Comparison of ENCODE assay signal across 15 mouse cellular contexts in the genomic region with DNA sequence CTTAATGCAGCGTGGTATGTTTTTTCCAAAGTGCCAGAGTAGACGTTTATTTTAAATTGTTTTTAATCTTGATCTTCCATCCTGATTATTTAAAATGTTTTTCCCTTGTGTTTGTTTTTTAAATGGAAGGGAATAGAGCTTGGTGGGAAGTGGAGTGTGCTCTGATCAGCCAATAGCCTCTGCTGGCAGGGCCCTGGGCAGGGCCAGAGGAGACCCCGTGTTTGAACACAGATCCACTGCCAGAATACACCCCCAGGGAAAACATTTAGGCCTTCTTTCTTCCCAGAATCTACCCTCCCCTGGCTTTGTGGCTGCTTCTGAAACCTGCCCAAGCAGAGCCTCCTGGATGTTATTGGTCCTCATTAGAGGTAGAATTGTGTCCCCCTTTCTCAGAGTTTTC.
DNase-seq lines count a peak whose midpoint lies in the region; ATAC-seq and TF ChIP-seq lines count a peak whose summit lies in the region.
"Had no signal": no experiment of that assay in that cellular context is flagged by ENCODE, and none has a peak within 500 bp of the region (broad histone marks: within the 10 kb centered on the region; RNA-seq: fewer than 3 reads in every experiment).

No protein-coding gene starts in this region.

- no peak for TF ChIP-seq CTCF in hindbrain, postnatal 0 days (IDR thresholded peaks at IDR 0.05; ENCODE audit: low read depth)

- ATAC-seq in frontal cortex, adult (ENCODE audit: low TSS enrichment), result 0 out of 2 replicates have a peak, but pooled peaks have one; percentile 2
- 0 out of 2 replicates have a peak, but pooled peaks have one; percentile 55 for ATAC-seq in neural tube, embryonic 11.5 days (ENCODE audit: insufficient read depth, low FRiP score, low TSS enrichment)
- peak; percentile 70 for ATAC-seq in hindbrain, postnatal 0 days

- no peaks in the 10 kb centered on the region for H3K9me3 ChIP-seq in neural tube, embryonic 11.5 days (ENCODE audit: control insufficient read depth, low read length)
- no peaks in the 10 kb centered on the region for H3K9me3 ChIP-seq in hindbrain, postnatal 0 days (ENCODE audit: low read length)
- H3K9me3 ChIP-seq: embryonic facial prominence, embryonic 15.5 days; heart, embryonic 12.5 days; stomach, embryonic 15.5 days had no signal

- DNase-seq in frontal cortex, adult 2 months (ENCODE audit: extremely low spot score in 1 of 2, low spot score in 1 of 2), result no peak
- DNase-seq in neural tube, embryonic 11.5 days (ENCODE audit: low spot score), result no peak
- no peak for DNase-seq in neural tube, embryonic 10.5 days (ENCODE audit: extremely low spot score, low spot score)
- DNase-seq in hindbrain, postnatal 0 days (ENCODE audit: low spot score), result peak; percentile 35
- DNase-seq in thymus, postnatal 36 days, result no peak
- DNase-seq in urinary bladder, postnatal 25 days (ENCODE audit: low spot score), result no peak
- DNase-seq in layer of hippocampus, adult 9-10 months (ENCODE audit: low spot score), result no peak
- DNase-seq: cerebellum, adult 8-10 months; gastrocnemius, postnatal 25 days; kidney, adult 8-10 months; thymus, postnatal 14 days had no signal

- H3K36me3 ChIP-seq in neural tube, embryonic 11.5 days (ENCODE audit: control insufficient read depth, insufficient read depth, low read length), result no peaks in the 10 kb centered on the region
- H3K36me3 ChIP-seq in hindbrain, postnatal 0 days (ENCODE audit: insufficient read depth, low read length), result no peaks in the 10 kb centered on the region
- H3K36me3 ChIP-seq: embryonic facial prominence, embryonic 15.5 days; heart, embryonic 12.5 days; stomach, embryonic 15.5 days had no signal

- H3K27ac ChIP-seq in neural tube, embryonic 11.5 days (ENCODE audit: low read depth, low read length), result no peak overlapping the region
- H3K27ac ChIP-seq in hindbrain, postnatal 0 days, result no peak overlapping the region
- H3K27ac ChIP-seq: embryonic facial prominence, embryonic 15.5 days; stomach, embryonic 15.5 days had no signal

- no peak overlapping the region for H3K4me2 ChIP-seq in neural tube, embryonic 11.5 days (ENCODE audit: low read depth)
- H3K4me2 ChIP-seq in hindbrain, postnatal 0 days (ENCODE audit: low read depth, low read length), result no peak overlapping the region
- H3K4me2 ChIP-seq: embryonic facial prominence, embryonic 15.5 days; heart, embryonic 12.5 days; stomach, embryonic 15.5 days had no signal

- H3K4me1 ChIP-seq in neural tube, embryonic 11.5 days (ENCODE audit: control insufficient read depth, insufficient read depth, low read length), result no peaks in the 10 kb centered on the region
- H3K4me1 ChIP-seq in hindbrain, postnatal 0 days (ENCODE audit: insufficient read depth, low read length), result 0 out of 2 replicates have a peak, but pooled peaks cover 5% of the 10 kb centered on the region
- H3K4me1 ChIP-seq: embryonic facial prominence, embryonic 15.5 days; heart, embryonic 12.5 days; stomach, embryonic 15.5 days had no signal

- no peak overlapping the region for H3K4me3 ChIP-seq in neural tube, embryonic 11.5 days (ENCODE audit: low read depth, low read length)
- H3K4me3 ChIP-seq in hindbrain, postnatal 0 days (ENCODE audit: low read length), result no peak overlapping the region
- H3K4me3 ChIP-seq: embryonic facial prominence, embryonic 15.5 days; heart, embryonic 12.5 days; stomach, embryonic 15.5 days had no signal

- H3K27me3 ChIP-seq in neural tube, embryonic 11.5 days (ENCODE audit: control insufficient read depth, insufficient read depth, low read length), result no peaks in the 10 kb centered on the region
- H3K27me3 ChIP-seq in hindbrain, postnatal 0 days (ENCODE audit: insufficient read depth, low read length), result no peaks in the 10 kb centered on the region
- H3K27me3 ChIP-seq: embryonic facial prominence, embryonic 15.5 days; heart, embryonic 12.5 days; stomach, embryonic 15.5 days had no signal

- no peak overlapping the region for H3K9ac ChIP-seq in neural tube, embryonic 11.5 days (ENCODE audit: low read length)
- no peak overlapping the region for H3K9ac ChIP-seq in hindbrain, postnatal 0 days (replicated peaks; ENCODE audit: low read length)
- H3K9ac ChIP-seq: embryonic facial prominence, embryonic 15.5 days; heart, embryonic 12.5 days; stomach, embryonic 15.5 days had no signal

- 50% methylated on average over 3 of the region's 3 CpGs for WGBS in neural tube, embryonic 11.5 days
- 39% methylated on average over 3 of the region's 3 CpGs for WGBS in hindbrain, postnatal 0 days

Comparison
In these comparisons a context has a peak if more than half of its experiments do, and no peak if none do; other contexts are left out.
1. ATAC-seq: peak in every context shown above with its lines; median percentile 70 in hindbrain, postnatal 0 days; 55 in neural tube, embryonic 11.5 days; 2 in frontal cortex, adult.